Mouse (Mus musculus): ENCODE data around the gene Rps26.

Gene Rps26

DNA sequence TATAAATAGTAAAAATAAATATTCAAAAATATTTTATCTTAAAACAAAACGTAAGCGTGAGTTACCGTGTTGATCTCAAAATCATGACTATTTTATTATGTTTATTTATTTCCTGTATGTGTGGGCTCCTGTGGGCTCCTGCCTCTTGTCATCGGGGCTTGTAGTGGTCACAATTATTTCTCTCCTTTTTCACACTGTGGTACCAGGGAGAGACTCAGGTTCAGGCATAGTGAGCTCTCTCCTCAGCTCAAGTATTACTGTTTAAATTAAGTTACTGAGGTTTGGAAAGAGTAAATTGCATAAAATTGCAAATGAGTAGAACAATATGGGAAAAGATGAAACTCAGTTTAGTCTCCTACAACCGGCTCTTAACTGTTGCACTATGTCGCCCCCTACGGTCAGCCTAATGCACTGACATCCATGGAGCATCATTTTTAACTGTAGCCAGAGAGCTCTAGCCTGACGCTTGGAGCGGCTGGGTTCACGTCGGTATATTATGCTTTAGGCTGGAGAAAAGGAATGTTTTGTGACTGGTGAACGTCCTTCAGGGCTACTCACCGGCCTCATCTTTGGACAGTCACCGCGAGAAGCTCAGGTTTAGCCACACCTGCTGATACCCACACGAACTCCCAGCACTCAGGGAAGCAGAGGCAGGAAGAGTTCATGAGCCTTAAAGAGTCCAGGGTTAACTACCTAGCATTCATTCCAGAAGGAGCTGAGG is 14.0 kb downstream of the Rps26 start:
- peak; percentile 30 to 45 for DNase-seq (ENCODE audit: low spot score in 2 of 2)

- no peak for DNase-seq (ENCODE audit: low spot score in 2 of 2)
Observed at GRCm38 (mm10) chr10:128606483-128606882, 20.1 kb downstream of the Rps26 start.

GRCm38 (mm10) chr10:128602470-128603128 is 23.9 kb downstream of the Rps26 start:
- no peak for DNase-seq (ENCODE audit: low spot score in 2 of 2)

DNA sequence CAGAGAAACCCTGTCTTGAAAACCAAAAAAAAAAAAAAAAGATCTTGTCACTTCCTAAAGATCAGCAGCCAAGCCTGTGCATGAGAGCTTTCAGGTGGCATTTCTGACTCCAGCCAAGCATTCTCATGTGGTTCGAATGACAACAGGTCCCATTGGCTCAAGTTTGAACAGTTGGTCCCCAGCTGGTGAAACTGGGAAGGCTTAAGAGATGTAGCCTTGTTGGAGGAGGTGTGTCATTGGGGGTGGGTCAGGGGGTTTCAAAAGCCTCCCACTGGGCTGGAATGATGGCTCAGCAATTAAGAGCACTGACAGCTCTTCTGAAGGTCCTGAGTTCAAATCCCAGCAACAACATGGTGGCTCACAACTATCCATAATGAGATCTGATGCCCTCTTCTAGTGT is 25.0 kb downstream of the Rps26 start:
- no peak for DNase-seq (ENCODE audit: low spot score in 2 of 2)

- no peak for DNase-seq (ENCODE audit: low spot score in 2 of 2)
Observed at GRCm38 (mm10) chr10:128598476-128598875, 28.1 kb downstream of the Rps26 start.

GRCm38 (mm10) chr10:128592797-128593196 is 33.8 kb downstream of the Rps26 start:
- DNase-seq (ENCODE audit: low spot score in 2 of 2), result no peak

DNA sequence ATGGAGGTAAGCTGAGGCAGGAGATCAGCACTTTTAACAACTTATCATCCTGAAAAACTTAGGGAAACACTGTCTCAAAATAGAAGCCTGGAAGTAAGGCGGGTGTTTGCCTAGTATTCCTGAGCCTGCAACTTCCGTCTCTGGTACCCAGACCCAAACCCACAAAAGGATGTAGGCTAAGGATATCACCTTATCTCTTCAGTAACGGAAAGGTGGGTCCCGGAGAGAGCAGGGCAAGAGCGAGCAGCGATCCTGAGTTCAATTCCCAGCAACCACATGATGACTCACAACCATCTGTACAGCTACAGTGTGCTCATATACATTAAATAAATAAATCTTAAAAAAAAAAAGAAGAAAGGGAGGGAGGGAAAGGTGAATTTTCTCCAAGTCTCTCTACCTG is 35.1 kb downstream of the Rps26 start:
- no peak for DNase-seq (ENCODE audit: low spot score in 2 of 2)

- peak in 1 of 2 experiments; percentile 24 for DNase-seq (ENCODE audit: low spot score in 2 of 2)
Observed at GRCm38 (mm10) chr10:128590193-128590690, 36.3 kb downstream of the Rps26 start.

DNA sequence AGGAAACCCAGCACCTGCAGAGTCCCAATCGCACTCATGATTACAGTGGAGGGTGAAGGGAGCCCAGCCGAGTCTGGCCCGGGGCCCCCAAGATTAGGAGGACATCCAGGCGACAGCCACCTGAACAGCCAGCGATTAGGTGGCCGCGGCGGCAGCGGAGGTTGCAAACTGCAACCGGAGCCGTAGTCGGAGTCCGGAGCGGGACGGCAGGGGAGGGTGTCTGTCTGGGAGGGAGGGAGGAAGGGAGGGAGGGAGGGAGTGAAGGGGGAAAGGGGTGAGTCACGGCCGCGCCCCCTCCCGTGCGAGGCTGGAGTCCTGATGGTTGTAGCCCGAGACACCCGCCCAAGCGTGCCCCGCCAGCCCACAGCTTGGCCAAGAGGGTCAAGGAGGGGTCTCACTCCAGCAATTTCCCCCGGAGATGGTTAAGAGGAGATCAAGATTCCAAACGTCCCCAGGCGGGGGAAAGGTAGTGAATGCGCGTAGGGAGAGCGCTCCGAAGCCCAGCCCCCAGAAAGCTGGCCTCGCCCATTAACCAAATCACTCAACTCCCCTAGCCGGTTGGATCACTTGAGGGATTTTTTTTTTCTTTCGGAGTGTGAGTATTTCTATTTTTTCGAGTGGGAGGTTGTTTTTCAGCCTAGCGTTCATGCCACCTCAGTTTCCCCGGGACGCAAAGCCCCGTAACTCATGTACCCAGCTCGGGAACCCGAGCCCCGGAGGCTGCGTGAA is 36.9 kb downstream of the Rps26 start, which contains the start of gene Erbb3:
Gene Erbb3, minus strand, starts transcription at position 189 of the 729 bp plus-strand sequence.
- peak in 1 of 2 experiments; percentile 30 for DNase-seq (ENCODE audit: low spot score in 2 of 2)

DNA sequence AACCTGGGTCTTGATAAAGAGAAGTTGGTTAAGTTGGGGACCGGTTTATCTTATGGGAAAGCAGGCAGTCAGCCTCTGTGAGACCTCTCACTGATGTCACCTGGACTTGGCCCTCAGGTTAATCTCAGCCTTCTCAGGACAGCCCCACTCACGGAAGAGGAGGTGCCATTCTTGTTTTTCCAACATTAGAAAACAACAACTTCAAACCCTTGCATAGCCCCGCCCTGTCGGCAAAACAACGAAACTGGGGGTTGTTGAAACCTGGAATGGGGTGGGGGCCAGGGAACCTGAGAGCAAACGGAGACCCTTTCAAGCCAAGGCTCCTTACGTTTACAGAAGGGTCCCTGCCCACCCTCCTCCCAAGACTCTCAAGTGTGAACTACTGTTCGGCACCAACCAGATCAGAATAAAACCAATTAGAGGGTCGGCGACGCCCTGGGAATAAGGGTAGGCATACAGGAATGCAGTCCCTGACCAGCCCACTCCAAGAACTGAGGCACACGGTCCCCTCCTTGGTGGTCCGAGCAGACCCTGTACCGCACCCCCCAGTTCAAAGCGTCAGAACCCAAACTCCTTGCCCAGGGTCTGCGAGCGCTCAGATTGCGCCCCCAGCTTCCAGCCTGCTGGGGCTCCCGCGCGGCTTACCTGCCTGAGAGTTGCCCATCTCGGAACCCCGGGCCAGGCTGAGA is 37.6 kb downstream of the Rps26 start:
- no peak for DNase-seq (ENCODE audit: low spot score in 2 of 2)

DNA sequence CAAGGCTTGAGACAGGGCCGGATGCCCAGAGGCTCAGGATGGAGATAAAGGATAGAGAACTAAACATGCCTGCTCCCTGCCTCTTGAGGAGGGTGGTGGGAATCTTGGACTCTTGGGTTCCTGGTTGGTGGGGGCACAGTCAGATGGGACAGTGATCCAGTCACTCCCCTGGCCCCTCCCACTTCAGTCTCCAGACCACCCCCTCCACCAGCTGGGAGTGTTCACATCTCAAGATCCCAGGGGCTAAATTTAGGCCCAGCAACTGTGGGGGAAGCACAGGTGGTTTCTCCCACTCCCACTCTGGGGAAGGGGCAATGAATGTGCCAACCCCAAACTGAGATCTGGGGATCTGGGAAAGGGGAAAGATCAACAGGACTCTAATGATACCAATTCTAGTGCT is 38.4 kb downstream of the Rps26 start:
- DNase-seq (ENCODE audit: low spot score in 2 of 2), result no peak

DNA sequence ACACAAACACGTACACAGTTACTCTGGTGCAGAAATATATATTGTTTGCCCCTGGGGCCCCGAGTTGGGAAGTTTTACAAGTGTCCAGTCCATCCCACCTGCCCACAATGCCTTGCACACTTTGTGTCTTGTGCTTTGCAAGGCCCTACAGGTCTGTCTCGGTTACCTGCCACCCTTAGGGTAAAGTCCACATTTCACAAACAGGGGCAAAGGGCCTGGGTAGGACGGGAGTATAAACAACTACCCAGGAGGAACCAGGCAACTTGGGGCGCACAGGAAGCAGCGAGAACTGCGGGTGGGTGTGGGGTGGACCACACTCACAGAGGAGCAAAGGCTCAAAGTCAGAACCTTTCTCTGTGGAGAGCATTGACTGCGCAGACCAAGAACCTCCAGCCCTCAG is 38.9 kb downstream of the Rps26 start:
- no peak for DNase-seq (ENCODE audit: low spot score in 2 of 2)

DNA sequence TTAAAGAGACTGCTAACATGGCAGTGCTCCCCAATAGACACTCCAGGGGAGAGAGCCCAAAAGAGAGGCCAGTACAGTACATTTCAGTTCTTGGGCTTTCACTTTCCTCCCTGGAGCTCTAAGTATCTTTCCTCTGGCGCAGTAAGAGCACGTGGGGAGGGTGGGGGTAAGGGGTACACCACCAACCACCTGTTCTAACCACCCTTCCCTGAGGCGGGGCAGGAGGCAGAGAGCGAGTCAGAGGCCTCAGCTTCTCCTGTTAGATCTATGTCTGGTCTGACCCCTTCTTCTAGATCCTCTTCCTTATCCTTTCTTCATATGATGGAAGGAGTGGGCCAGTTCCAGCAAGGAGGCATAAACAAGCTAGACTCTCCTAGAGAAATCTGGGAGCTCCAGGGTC is 39.4 kb downstream of the Rps26 start:
- DNase-seq (ENCODE audit: low spot score in 2 of 2), result no peak

- no peak for DNase-seq (ENCODE audit: low spot score in 2 of 2)
Observed at GRCm38 (mm10) chr10:128586546-128586945, 40.0 kb downstream of the Rps26 start.

- no peak for DNase-seq (ENCODE audit: low spot score in 2 of 2)
Observed at GRCm38 (mm10) chr10:128584386-128584785, 42.2 kb downstream of the Rps26 start.

- DNase-seq (ENCODE audit: low spot score in 2 of 2), result peak; percentile 65 to 76
Observed at GRCm38 (mm10) chr10:128583644-128584043, 42.9 kb downstream of the Rps26 start.

- DNase-seq (ENCODE audit: low spot score in 2 of 2), result no peak
Observed at GRCm38 (mm10) chr10:128579731-128580130, 46.8 kb downstream of the Rps26 start.

DNA sequence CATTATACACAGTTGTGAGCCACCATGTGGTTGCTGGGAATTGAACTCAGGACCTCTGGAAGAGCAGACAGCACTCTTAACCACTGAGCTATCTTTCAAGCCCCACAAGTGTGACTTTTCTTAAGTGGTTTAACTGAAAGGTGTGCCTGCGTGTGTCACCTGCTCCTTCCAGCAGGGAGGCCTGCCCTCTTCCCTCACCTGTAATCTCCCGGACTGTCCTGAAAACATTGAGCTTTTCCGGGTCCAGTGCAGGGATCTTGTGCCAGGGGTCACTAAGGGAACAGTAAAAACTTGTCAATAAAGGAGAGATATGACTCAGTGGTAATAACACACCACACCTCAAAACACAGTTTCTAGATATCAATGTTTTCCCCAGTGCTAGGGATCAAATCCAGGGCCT is 47.2 kb downstream of the Rps26 start:
- no peak for DNase-seq (ENCODE audit: low spot score in 2 of 2)

DNA sequence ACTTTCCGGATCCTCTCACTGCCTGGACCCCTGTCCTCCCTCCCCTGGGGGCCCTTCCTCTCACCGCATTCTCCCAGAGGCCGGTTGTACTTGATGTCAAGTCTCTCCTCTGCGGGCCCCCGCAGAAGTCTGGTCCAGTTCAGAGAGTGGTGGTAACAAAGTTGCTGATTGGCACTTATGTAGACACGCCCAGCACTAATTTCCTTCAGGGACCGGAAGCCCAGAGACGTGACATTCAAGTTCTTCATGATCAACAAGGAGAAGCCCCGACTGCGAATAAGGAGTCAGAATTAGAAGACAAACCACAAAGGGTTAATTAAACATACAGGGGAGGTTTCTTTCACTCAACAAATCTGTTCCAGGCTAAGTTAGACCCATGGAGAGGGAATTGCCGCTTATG is 48.2 kb downstream of the Rps26 start:
- DNase-seq (ENCODE audit: low spot score in 2 of 2), result no peak

DNA sequence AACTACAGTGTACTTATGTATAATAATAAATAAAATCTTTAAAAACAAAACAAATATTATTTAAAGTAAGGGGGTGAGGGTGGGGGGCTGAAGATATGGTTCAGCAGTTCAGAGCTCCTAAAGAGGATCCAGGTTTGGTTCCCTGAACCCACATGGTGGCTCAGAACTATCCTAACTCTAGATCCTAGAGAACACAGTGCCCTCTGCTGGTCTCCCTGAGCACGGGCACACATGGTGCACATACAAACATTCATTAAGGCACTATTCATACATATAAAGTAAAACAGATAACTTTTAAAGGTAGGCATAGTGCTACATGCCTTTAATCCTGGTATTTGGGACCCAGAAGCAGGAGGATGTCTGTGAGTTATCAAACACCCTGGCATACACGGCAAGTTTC is 51.5 kb downstream of the Rps26 start:
- no peak for DNase-seq (ENCODE audit: low spot score in 2 of 2)

Measured in heart, adult 9 months (tissue).